Mouse (Mus musculus) Patski (cell line): ENCODE measurements around the gene Plekhg3. TPM values are rescaled to one million over a fixed set of nuclear protein-coding genes. Genes with fewer than 3 reads are reported as not detected.
A peak's percentile ranks its signal among the peaks of the same experiment; 100 is the strongest.

Experiments
- ATAC-seq: fragments of 100-300 bp; one replicate; pipeline ENCODE4 v1.8.0; 2021
- CTCF ChIA-PET: fragments of 350-600 bp; sonication (Branson Sonifier 250); formaldehyde crosslinking; loops from one replicate; lab custom pipeline; 2022; ENCODE audit warnings: inconsistent platforms; lab: Charles Lee
- POLR2A ChIA-PET: fragments of 350-600 bp; sonication (Branson Sonifier 250); formaldehyde crosslinking; loops from one replicate; lab custom pipeline; 2022; ENCODE audit warnings: antibody characterized with exemption, inconsistent platforms; lab: Charles Lee
- DNase-seq: peaks from one replicate; pipeline ENCODE4 v3.0.0-alpha.2; 2011; ENCODE audit warnings: low read depth, low spot score
- H3K27me3 ChIP-seq: fragments of 371-371 bp; one replicate; pipeline ENCODE4 v1.5.1; 2021
- CTCF ChIP-seq: fragments of 100-300 bp; IDR thresholded peaks from one replicate; pipeline ENCODE4 v1.5.1; 2021
- in situ Hi-C: fragments of 300-500 bp; cut with MboI; formaldehyde crosslinking; loops from 3 replicates; pipeline ENCODE4 v1.11.1; 2018; ENCODE audit warnings: low pct_unique_long_range_greater_than_20kb, mixed read lengths
- polyA plus RNA-seq: library from polyadenylated mRNA; unstranded; gene quantifications from one replicate; pipeline ENCODE4 v1.2.3, GENCODE M21; 2021

Gene Plekhg3
- polyA plus RNA-seq, 1 experiment from 2014 or later: 73.4 TPM

- H3K27me3 ChIP-seq: no peaks in the 10 kb centered on the region
- DNase-seq (no peak), ATAC-seq (no peak)
- in situ Hi-C loops: no loop called here
- TF ChIP-seq CTCF: no peak
- ChIA-PET POLR2A (interaction anchor here (0.5 to 1.7 kb wide), 3 partner anchors 29 to 162 kb away, joined by 3 to 5 read pairs (median 4); no protein-coding TSS in a partner anchor), CTCF (interaction anchor here (0.7 kb wide), 1 partner anchor 14 kb away, joined by 3 read pairs; no protein-coding TSS in a partner anchor)
Measured at GRCm38 (mm10) chr12:76534233-76534632, 3.5 kb downstream of the Plekhg3 start.

- in situ Hi-C loops: loop anchor here (5.0 kb wide), 1 partner anchor 37 kb away; no protein-coding TSS in a partner anchor
- no peak for DNase-seq
- CTCF ChIA-PET: interaction anchor here (0.7 to 1.0 kb wide), 2 partner anchors 11 to 14 kb away, joined by 3 read pairs; no protein-coding TSS in a partner anchor
- no peak for ATAC-seq
- H3K27me3 ChIP-seq: no peaks in the 10 kb centered on the region
- no peak for TF ChIP-seq CTCF
- POLR2A ChIA-PET: interaction anchor here (0.5 kb wide), 1 partner anchor 162 kb away, joined by 3 read pairs; no protein-coding TSS in a partner anchor
Measured at GRCm38 (mm10) chr12:76534641-76535283, 4.1 kb downstream of the Plekhg3 start.

- POLR2A ChIA-PET: interaction anchor here (0.5 kb wide), 1 partner anchor 147 kb away, joined by 3 read pairs; no protein-coding TSS in a partner anchor
- in situ Hi-C loops: loop anchor here (5.0 kb wide), 1 partner anchor 38 kb away; no protein-coding TSS in a partner anchor
- CTCF ChIA-PET: interaction anchor here (1.0 kb wide), 1 partner anchor 10 kb away, joined by 3 read pairs; no protein-coding TSS in a partner anchor
- H3K27me3 ChIP-seq: no peaks in the 10 kb centered on the region
- ATAC-seq: no peak
- no peak for DNase-seq
- no peak for TF ChIP-seq CTCF
Measured at GRCm38 (mm10) chr12:76535471-76535900, 4.8 kb downstream of the Plekhg3 start.

GRCm38 (mm10) chr12:76536591-76537153 lies 6.0 kb downstream of the Plekhg3 start:
- H3K27me3 ChIP-seq: no peaks in the 10 kb centered on the region
- POLR2A ChIA-PET: interaction anchor here (0.9 to 1.0 kb wide), 2 partner anchors 13 to 35 kb away, joined by 3 read pairs; no protein-coding TSS in a partner anchor
- no peak for TF ChIP-seq CTCF
- ATAC-seq (no peak), DNase-seq (no peak)
- in situ Hi-C loops: loop anchor here (5.0 kb wide), 1 partner anchor 39 kb away; no protein-coding TSS in a partner anchor
- CTCF ChIA-PET: no interaction called here

GRCm38 (mm10) chr12:76537434-76537833 lies 6.7 kb downstream of the Plekhg3 start:
- CTCF ChIA-PET: no interaction called here
- DNase-seq (no peak), ATAC-seq (peak; percentile 5)
- POLR2A ChIA-PET: interaction anchor here (0.9 kb wide), 1 partner anchor 34 kb away, joined by 3 read pairs; no protein-coding TSS in a partner anchor
- in situ Hi-C loops: loop anchor here (5.0 kb wide), 1 partner anchor 40 kb away; no protein-coding TSS in a partner anchor
- no peak for TF ChIP-seq CTCF
- H3K27me3 ChIP-seq: no peaks in the 10 kb centered on the region

- no peaks in the 10 kb centered on the region for H3K27me3 ChIP-seq
- in situ Hi-C loops: no loop called here
- no peak for DNase-seq
- no peak for TF ChIP-seq CTCF
- CTCF ChIA-PET: interaction anchor here (1.6 kb wide), 1 partner anchor 42 kb away, joined by 5 read pairs; no protein-coding TSS in a partner anchor
- no peak for ATAC-seq
- POLR2A ChIA-PET: no interaction called here
Measured at GRCm38 (mm10) chr12:76540169-76540568, 9.5 kb downstream of the Plekhg3 start.

- in situ Hi-C loops: no loop called here
- POLR2A ChIA-PET: no interaction called here
- no peak for ATAC-seq
- H3K27me3 ChIP-seq: no peaks in the 10 kb centered on the region
- CTCF ChIA-PET: interaction anchor here (1.0 to 1.6 kb wide), 3 partner anchors 17 to 42 kb away, joined by 3 to 5 read pairs (median 3); no protein-coding TSS in a partner anchor
- DNase-seq: no peak
- no peak for TF ChIP-seq CTCF
Measured at GRCm38 (mm10) chr12:76540701-76541221, 10.1 kb downstream of the Plekhg3 start.

- ATAC-seq: no peak
- in situ Hi-C loops: no loop called here
- H3K27me3 ChIP-seq: no peaks in the 10 kb centered on the region
- ChIA-PET POLR2A (no interaction called here), CTCF (interaction anchor here (1.0 to 1.6 kb wide), 4 partner anchors 11 to 43 kb away, joined by 3 to 5 read pairs (median 3); no protein-coding TSS in a partner anchor)
- no peak for TF ChIP-seq CTCF
- DNase-seq: no peak
Measured at GRCm38 (mm10) chr12:76541475-76541874, 10.8 kb downstream of the Plekhg3 start.

- TF ChIP-seq CTCF: no peak
- ATAC-seq: no peak
- in situ Hi-C loops: no loop called here
- no peaks in the 10 kb centered on the region for H3K27me3 ChIP-seq
- CTCF ChIA-PET: interaction anchor here (1.0 to 1.2 kb wide), 3 partner anchors 10 to 34 kb away, joined by 3 read pairs; no protein-coding TSS in a partner anchor
- POLR2A ChIA-PET: no interaction called here
- no peak for DNase-seq
Measured at GRCm38 (mm10) chr12:76541879-76542278, 11.2 kb downstream of the Plekhg3 start.

- ChIA-PET POLR2A (interaction anchor here (0.6 kb wide), 1 partner anchor 50 kb away, joined by 3 read pairs; no protein-coding TSS in a partner anchor), CTCF (interaction anchor here (1.1 kb wide), 1 partner anchor 11 kb away, joined by 3 read pairs; no protein-coding TSS in a partner anchor)
- H3K27me3 ChIP-seq: no peaks in the 10 kb centered on the region
- ATAC-seq (peak; percentile 4), DNase-seq (no peak)
- no peak for TF ChIP-seq CTCF
- in situ Hi-C loops: no loop called here
Measured at GRCm38 (mm10) chr12:76545786-76546370, 15.2 kb downstream of the Plekhg3 start.
